Mouse (Mus musculus): ENCODE measurements around the gene Sh2b1.
"Not testable (repeated sequence)": the region's sequence is repeated elsewhere in the genome, so short reads cannot be mapped to it uniquely, and the experiment has no call there.

The Sh2b1 gene

GRCm38 (mm10) chr7:126474993-126475581 lies at the start of gene Sh2b1:
TSS of gene Sh2b1 (minus strand) at chr7:126475424.
- DNase-seq = peak; percentile 87

GRCm38 (mm10) chr7:126523316-126523715 lies 48.1 kb upstream of the Sh2b1 start:
- no peak for DNase-seq

GRCm38 (mm10) chr7:126519513-126519912 lies 44.3 kb upstream of the Sh2b1 start:
- peak; percentile 47 for DNase-seq

DNA sequence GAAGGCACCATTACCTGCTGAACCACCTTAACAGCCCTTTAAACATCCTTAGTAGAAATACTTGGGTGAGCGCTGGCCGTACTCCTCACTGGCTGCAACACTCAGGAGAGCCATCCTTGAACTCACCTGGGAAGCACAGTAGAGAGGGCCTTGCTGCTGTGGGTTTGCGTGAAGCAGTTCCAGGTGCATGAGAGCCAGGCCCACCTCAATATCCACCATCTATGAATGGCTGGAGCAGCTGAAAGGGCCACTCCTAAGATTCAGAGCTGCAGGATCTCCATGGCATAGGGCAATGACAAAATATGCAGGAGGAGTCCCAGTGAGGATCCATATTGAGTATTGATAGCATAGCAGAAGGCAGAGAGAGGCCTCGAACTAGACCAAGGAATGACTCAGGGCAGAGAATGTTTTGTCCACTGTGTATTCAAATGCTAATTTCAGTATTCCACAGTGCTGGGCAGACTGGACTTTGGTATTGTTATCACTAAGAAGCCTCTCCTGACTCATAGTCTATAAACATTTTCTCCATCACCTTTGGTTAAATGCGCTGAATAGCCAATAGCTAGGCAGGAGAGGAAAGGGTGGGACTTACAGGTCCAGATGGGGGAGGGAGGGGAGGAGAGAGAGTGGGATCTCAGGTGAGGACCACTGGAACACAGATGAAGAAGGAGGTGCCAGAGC lies 43.2 kb upstream of the Sh2b1 start:
- DNase-seq = no peak

- no peak for DNase-seq
Measured at GRCm38 (mm10) chr7:126511287-126511686, 36.1 kb upstream of the Sh2b1 start.

DNA sequence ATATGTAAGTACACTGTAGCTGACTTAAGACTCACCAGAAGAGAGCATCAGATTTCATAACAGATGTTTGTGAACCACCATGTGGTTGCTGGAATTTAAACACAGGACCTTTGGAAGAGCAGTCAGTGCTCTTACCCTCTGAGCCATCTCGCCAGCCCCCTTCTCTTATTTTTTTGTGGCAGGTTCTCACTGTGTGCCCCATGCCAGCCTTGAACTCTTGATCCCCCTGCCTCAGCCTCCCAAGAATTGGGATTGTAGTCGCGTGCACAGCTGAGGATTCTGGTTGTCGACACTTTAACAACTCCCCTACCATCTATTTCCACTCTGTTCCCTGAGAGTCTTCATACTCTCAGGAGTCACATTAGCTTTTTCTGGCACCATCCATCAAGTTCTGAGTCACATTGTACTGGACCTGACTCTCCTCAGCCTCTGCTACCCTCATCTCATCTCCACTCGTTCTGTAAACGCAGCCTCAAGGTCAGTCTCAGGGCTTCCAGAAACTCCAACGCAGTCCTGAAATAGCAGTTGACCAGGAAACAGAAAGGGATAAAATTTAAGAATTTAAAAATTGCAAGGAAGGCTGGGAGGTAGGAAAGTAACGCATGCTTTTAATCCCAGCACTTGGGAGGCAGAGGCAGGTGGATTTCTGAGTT lies 32.0 kb upstream of the Sh2b1 start:
- DNase-seq = no peak

- no peak for DNase-seq
Measured at GRCm38 (mm10) chr7:126504913-126505312, 29.7 kb upstream of the Sh2b1 start.

GRCm38 (mm10) chr7:126503273-126503878 lies 28.2 kb upstream of the Sh2b1 start, which contains the start of gene Atxn2l:
TSS of gene Atxn2l (minus strand) at chr7:126503437.
- peak; percentile 99 for DNase-seq

- DNase-seq = no peak
Measured at GRCm38 (mm10) chr7:126502751-126503150, 27.5 kb upstream of the Sh2b1 start.

- peak; percentile 92 for DNase-seq
Measured at GRCm38 (mm10) chr7:126502023-126502741, 27.0 kb upstream of the Sh2b1 start.

- no peak for DNase-seq
Measured at GRCm38 (mm10) chr7:126501684-126502022, 26.4 kb upstream of the Sh2b1 start.

DNA sequence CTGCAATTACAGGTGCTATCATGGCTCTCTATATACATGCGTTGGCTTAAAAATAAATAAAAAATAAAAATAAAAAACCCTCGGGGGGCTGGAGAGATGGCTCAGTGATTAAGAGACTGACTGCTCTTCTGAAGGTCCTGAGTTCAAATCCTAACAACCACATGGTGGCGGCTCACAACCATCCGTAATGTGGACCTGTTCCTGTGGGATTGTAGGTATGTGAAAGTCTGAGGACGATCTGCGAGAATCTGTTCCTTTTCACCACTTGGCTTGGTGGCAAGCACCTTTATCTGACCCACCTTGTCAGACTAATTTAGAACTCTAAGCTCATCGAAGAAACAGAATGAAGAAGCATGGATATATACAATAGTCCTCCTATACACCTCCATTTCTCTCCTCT lies 24.2 kb upstream of the Sh2b1 start:
- DNase-seq = no peak

DNA sequence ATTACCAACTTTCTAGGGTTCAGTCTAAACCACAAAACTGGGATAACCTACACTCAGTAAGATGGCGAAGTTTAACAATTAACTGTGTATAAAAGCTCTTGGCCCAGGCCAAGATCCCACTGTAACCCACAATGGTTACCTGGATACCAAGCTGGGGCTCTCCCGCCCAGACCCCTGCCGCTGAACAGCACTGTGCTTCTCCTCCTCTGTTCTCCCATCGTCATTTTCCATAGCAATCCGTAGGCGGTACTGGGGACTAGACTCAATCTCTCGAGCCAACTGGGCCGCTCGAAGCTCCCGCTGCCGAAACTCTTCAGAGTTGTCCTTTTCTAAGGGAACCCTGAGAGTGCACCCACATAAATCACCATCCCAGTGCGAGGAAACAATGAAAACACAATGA lies 22.7 kb upstream of the Sh2b1 start:
- DNase-seq = no peak

DNA sequence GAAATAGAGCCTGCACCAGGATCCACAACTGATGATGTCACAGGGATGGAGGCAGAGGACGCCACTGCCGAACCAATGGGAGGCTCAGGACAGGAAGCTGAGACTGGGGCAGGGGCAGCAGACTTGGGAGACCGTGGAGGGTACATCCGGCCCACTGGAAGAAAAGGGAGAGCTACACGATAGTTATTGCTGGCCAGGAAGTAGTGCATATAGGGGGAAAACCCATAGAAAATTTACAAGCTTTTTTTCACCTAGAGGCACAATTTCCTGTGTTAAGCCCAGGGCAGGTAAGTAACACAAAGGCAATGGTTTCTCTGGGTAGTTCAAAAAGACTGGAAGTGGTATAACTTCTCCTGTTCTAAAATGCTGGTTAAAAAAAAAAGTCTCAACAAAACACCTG lies 21.3 kb upstream of the Sh2b1 start:
- DNase-seq = no peak

DNA sequence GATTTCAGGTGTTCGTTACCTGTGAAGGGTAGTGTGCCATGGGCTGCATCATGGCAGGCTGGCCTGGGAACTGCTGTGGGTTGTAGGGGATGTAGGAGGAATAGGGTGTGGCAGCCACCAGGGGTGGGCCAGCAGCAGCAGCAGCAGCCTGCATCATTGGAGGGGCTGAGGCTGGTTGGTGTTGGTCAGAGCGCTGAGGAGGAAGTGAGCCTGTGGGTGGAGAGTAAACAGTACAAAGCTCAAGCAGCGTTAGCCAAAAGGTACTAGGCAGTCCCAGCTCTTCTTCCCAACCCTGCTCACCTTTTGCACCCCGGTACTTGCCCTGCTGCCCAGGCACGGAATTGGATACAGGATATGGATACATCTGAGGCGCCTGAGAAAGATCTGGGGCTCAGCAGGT lies 18.9 kb upstream of the Sh2b1 start:
- DNase-seq = no peak

GRCm38 (mm10) chr7:126491973-126492372 lies 16.7 kb upstream of the Sh2b1 start:
- no peak for DNase-seq

DNA sequence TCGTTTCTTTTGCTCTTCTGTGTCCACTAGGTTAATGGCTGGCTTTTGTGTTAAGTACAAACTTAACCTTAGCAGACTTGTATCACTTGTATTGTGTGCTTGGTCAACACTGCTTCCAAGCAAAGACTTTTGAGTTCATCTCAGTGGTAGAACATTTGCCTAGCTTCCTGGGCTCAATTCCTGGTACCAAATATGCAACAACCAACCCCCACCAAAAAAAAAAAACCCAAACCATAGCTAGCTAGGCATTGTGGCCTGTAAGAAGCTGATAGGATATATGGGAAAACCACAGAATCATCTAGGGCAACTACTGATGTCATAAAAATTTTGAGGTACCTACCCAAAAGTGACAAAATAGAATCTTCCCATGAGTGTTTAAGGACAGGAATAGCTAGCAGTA lies 15.8 kb upstream of the Sh2b1 start:
- DNase-seq = no peak

DNA sequence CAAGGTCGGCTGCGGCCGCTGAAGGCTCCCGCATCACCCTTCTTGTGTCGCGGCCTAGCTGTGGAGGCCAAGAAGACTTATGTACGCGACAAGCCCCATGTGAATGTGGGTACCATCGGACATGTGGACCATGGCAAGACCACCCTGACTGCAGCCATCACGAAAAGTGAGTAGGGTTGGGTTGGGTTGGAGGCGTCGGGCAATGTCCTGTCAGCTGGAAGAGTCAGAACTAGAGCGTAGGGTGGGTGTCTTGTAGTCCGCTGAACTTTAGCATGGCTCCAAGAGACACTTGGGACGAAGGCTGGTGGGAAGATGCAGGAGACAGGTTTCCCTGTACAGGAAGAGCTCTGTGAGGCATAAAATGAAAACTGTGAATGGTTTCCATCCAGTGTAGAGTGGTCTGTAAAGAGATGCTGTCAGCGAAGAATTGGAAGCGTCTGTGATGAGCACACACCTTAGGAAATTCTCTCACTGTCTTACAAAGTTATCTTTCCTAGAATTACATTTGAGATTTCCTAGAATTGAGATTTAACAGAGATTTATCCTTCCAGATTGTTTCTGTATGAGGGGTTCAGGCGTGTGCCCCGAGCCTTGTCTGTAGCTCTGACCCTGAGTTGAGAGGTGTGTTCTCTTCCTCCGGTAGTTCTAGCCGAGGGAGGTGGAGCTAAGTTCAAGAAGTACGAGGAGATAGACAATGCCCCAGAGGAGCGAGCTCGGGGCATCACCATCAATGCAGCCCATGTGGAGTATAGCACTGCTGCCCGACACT lies 12.6 kb upstream of the Sh2b1 start:
- DNase-seq = not testable (repeated sequence)

DNA sequence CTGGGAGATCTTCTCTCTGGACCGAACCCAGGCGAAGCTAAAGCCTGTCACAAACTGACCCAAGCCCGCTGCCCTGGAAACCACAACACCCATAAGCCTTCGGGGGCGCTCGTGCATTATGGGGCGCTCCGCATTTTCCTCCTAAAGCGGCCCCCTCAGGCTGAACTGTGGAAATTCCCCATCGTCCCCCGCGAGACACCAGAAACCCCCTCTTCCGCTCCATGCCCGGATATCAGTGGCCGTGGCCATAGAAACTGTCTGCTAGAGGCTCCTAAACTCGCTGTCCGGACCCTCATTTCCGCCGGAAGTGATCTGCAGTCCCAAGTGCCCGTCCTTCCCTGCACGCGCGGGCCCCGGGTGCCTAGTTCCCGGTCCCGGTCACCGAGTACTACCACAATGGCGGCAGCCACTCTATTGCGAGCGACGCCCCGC lies 11.8 kb upstream of the Sh2b1 start, which contains the start of gene Tufm:
Gene Tufm, plus strand, starts transcription at position 310 of the 432 bp plus-strand sequence.
- peak; percentile 94 for DNase-seq

- peak; percentile 61 for DNase-seq
Measured at GRCm38 (mm10) chr7:126482392-126482871, 7.2 kb upstream of the Sh2b1 start.

DNA sequence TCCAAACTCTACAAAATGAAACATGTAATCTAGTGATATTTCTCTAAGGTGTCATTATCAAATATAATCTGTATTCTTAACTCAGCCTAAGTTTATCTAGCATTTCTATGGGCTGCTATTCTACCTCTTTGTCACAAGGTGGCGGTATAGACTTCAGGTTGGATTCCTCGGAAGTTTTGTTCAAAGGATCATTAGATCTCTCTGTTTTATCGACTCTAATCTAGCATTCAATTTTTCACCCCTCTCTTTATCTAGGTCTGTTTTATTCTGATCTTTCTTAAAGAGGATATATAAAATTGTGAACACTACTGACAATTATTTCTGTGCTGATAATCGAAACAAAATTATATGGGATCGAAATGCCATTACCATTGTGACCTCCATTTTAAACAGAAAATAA lies 6.5 kb upstream of the Sh2b1 start:
- DNase-seq = no peak

DNA sequence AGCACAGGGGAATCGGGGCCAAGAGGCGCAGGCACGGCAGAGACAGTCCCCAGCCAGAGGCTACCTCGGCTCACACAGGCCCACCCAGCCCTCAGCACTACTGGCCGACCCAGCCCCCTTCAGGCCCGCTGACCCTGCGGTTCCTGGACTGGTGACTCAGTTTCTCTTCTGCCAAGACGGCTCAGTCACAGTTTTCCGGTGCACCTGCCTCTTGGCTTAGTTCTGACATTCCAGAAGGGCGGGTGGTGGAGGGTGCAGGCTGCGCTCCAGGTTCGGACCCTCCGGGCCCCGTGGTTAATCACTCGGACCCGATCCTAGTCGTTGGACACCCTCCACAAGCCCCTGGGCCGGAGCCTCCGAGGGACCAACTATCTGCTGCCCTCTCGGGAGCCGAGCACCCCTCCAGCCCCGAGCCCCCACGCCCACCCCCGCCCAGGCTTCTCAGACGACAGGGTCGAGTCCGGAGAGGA lies 703 bp downstream of the Sh2b1 start:
- DNase-seq = no peak
